Mouse (Mus musculus) brown adipose tissue, adult 24 weeks (tissue): ENCODE results near the gene Casr. TPM values are rescaled to one million over a fixed set of nuclear protein-coding genes. Genes with fewer than 3 reads are reported as not detected.

Source experiments
- H3K27ac ChIP-seq: fragments of 200-500 bp; replicated peaks from 2 replicates; pipeline ENCODE4 v1.5.1; 2012; ENCODE audit warnings: low read depth, mild to moderate bottlenecking, low read length
- H3K4me1 ChIP-seq: fragments of 200-500 bp; 2 replicates; pipeline ENCODE4 v1.6.1; 2012; ENCODE audit warnings: low read length, mixed read lengths; ENCODE audit not compliant: control insufficient read depth, insufficient read depth, insufficient read length
- H3K4me3 ChIP-seq: fragments of 200-500 bp; 2 replicates; pipeline ENCODE4 v1.5.1; 2012; ENCODE audit warnings: low read depth, mild to moderate bottlenecking, low read length, moderate library complexity; ENCODE audit not compliant: insufficient read depth
- polyA plus RNA-seq: library from polyadenylated mRNA; stranded (reverse); fragments of >200 nt; gene quantifications from 2 replicates; pipeline ENCODE4 v1.2.4, GENCODE M21; 2012; ENCODE audit not compliant: missing spikeins, insufficient read depth, insufficient read length

The Casr gene
- 0.42 TPM in 1 of 2 replicates, not detected in the other for polyA plus RNA-seq

DNA sequence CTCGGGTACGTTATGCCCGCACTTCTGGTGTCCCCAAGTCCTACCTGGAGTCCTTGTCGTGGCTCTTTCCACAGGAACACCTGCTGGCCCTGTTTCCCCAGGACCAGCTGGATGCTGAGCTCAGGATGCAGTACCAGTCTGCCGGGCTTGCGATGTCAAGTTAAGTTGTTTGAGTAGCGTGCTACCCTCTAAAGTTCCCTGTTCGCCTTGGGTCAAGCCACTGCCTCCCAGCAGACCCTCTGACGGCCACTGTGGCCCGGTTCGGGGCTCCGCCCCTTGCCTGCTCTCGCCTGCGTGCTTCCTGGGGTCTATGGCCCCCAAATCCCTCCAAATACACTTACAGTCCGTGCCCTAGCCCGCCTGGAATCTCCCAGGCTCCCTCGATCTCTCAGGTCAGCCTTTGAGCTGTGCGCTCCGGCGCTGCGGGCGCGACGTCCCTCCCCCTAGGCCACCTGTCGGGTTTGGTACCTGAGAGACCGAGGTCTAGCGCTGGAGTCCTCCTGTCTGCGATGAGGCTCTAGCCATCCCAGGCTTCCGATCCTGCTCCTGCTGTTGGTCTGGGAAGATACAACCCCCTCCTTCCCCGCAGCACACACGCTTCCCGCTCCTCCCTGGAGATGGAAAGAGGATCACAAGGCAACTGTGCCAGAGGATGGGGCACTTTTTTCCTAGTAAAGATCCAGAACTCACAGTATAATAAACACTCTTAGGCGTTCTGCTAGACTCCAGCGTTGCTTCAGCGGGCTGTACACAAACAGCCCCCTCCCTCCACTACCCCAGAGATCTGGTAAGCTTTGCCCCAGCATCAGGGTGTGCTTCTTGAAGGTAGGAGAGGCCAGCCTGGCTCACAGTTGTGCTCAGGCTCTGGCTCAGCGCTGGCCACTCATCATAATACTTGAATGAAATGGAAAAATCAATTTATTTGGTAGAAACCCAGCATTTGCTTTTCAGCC lies at the start of gene Casr:
TSS of gene Casr (minus strand) at position 756 of the 953 bp plus-strand sequence.
- Histone ChIP-seq H3K4me1 (no peaks in the 10 kb centered on the region), H3K4me3 (no peak within 1 kb of the TSS), H3K27ac (no peak within 1 kb of the TSS)

DNA sequence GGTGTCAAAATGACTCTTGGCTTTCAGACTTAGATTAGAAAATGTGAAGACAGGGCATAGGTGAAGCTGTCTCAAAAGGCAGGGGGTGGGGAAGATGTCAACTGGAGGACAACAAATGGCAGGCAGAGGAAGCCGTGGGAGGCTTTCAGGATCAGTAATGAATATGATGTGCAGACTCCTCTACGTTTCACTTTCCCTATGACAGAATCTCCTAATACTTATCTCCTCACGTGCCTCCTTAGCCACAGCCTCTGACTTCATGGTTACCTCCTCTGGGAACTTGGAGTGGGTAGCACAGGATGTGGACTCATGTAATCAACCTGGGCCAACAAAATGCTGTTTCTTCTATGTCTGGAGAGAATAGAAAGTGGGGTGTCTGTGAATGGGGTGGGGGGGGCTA lies 40.7 kb upstream of the Casr start:
- no peak overlapping the region for H3K4me3 ChIP-seq
- H3K27ac ChIP-seq, result no peak overlapping the region
- no peaks in the 10 kb centered on the region for H3K4me1 ChIP-seq

DNA sequence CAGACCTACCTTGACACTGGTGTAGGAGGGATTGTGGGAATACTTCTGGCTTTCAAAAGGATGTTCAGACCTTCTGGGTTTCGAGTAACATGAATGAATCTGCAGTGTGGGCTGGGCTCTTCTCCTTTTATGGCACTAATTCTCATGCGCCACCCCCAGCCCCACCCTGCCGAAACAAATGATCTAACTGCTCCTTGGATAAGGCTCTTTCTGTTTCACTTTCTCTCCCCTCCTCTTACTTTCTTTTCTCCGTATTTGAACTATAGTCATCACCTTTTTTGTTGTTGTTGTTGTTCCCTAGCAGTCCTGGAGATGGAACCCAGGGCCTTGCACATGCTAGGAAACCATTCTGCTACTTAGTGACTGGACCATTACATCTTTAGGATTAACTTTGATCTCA lies 36.3 kb upstream of the Casr start:
- Histone ChIP-seq H3K27ac (no peak overlapping the region), H3K4me1 (no peaks in the 10 kb centered on the region), H3K4me3 (no peak overlapping the region; the same call in 1 of the 2 replicates)

DNA sequence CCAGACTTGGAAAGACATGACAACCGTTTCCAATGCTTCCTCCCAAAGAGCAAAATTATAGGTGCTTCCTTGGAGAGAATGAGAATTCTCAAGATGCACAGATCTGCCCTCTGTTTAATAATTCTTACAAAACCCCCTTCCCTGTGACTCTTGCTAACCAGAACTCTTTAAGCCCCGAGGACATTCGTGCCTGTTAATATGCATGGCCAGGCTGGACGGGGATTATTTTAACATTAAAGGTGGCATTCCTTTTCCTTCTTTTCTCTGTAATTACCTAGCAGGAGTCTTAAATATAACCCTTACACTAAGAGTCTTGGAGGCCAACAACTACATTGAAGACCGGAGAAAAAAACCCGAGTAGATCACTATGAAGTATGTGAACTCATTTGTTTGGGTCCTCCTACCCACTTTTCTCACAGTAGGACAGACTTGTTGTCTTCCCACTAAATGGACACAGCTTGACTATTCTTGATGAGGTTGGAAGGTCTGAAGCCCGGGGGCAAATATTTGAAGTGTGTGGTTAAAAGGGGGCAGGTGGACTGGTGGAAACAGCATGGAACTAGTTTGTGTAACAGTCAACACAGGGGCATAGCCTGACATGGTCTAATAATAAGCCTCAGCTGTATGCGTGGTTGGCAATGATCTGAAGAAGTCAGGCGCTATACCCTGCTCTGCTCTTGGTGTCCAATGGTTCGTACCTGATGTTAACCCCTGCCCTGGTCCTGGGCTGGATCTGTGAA lies 34.9 kb upstream of the Casr start:
- Histone ChIP-seq H3K4me1 (no peaks in the 10 kb centered on the region), H3K4me3 (no peak overlapping the region), H3K27ac (no peak overlapping the region)

DNA sequence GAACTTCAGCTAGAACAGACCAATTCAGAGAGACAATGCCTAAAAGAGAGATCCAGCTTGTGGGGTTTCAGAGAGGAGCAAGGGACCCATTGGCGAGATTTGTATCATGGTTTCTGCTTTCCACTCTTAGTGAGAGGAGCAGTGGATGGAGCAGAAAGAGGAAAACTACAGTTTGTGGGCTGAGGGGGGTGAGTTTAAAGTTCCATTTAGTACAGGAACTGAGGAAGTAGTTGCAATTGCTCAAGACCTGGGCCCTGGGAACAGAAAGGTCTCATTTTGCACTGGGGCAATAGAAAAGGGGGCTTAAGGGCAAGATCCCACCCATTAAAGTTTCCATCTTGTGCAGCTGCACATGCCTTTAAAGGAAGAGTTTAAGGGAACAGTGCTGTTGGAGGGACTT lies 28.0 kb upstream of the Casr start:
- Histone ChIP-seq H3K4me3 (no peak overlapping the region), H3K27ac (no peak overlapping the region), H3K4me1 (no peaks in the 10 kb centered on the region)

DNA sequence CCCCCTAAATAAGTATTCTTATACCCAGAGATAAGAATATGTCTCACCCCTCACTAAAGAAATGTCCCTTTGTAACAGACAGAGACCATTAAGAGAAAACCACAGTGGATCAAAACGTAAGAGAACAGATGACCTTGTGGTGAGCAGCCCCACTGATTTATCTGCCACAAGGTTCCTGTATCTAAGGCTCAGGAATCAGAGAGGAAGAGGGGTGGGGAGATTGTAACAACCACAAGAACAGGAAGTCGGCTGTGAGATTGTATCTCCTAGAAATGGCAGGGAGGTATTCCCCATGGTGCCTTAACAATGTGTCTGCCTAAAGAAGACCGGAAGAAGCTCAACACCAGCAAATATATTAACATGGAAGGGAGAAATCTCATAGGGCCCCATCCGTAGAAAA lies 26.0 kb upstream of the Casr start:
- H3K4me3 ChIP-seq, result no peak overlapping the region
- H3K4me1 ChIP-seq, result no peaks in the 10 kb centered on the region
- H3K27ac ChIP-seq, result no peak overlapping the region

DNA sequence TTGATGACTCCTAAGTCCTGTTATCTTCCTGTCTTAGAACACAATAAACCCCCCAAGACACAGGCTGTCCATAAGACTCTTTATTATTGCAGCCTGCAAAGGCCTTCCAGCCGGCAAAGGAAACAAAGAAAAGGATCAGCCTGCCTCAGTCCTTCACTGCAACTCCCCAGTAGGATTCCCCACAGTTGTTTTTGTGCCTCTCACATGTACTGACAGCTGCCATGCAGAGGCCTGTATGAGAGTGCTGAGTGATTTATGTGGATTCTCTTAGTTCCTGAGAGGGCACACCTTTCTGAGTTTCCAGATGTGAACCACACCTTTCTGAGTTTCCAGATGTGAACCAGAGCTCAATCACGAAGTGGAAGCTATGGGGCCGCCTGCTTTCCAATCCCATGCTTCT lies 20.1 kb upstream of the Casr start:
- Histone ChIP-seq H3K4me1 (no peaks in the 10 kb centered on the region), H3K4me3 (no peak overlapping the region), H3K27ac (no peak overlapping the region)

DNA sequence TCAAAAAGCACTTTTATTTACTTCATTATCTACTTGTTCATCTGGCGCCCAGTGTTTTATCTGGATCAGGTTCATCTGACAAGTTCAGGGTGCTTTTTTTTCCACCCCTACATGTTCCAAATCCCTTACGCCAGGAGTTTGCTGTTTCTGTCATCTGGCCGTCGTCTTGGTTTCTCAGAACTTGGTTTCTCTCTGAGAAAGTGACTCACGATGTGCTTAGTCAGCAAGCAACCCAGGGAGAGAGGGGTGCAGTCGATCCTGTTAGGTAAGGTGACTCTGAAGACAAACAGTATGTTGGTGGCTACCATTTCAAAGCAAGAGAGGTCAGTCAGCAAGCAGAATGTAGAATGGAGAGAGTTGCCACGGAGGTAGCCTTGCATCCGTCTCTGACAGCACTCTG lies 10.0 kb upstream of the Casr start:
- no peaks in the 10 kb centered on the region for H3K4me1 ChIP-seq
- H3K27ac ChIP-seq, result no peak overlapping the region
- no peak overlapping the region for H3K4me3 ChIP-seq

DNA sequence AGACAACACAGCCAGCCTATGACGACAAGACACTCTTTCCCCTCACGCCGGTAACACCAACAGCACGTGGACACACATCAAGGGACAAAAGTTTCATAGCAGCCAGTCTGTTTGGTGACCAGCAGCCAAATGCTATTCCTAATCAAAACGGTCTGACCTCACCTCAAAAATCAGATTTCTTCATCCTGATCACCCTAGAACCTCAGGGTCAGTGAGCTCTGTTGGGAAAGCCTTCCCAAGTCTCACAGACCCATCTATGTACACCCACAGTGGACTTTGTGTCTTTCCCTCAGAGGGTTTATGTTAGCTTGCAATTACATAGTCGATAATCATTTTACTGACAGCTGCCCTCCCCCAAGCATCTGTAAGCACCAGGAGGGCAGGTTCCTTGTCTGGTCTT lies 2.4 kb downstream of the Casr start:
- no peak overlapping the region for H3K4me3 ChIP-seq
- H3K27ac ChIP-seq, result no peak overlapping the region
- no peaks in the 10 kb centered on the region for H3K4me1 ChIP-seq

DNA sequence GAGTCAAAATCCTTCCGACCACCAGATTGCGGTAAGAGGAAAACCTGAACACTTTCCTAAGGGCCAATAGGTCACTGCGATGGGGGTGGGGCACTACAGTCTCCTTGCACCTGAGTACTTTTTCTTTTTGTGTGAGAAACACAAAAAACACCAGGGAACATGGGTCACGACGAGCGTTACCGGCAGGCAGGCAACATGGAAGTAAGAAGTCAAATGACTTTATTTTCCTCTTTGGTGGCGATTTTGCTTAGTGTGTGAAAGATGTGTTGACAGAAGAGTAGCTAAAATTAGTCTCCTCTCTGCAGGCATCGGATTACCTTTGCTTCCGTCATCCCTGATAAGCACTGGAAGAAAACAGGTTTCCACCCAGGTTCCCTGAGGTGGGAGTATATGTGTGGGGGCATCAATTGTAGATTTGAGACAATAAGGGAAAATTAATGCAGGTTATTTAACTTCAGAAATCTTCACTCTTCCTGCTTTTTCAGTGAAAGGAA lies 6.2 kb downstream of the Casr start:
- Histone ChIP-seq H3K4me3 (no peak overlapping the region), H3K4me1 (no peaks in the 10 kb centered on the region), H3K27ac (no peak overlapping the region)

DNA sequence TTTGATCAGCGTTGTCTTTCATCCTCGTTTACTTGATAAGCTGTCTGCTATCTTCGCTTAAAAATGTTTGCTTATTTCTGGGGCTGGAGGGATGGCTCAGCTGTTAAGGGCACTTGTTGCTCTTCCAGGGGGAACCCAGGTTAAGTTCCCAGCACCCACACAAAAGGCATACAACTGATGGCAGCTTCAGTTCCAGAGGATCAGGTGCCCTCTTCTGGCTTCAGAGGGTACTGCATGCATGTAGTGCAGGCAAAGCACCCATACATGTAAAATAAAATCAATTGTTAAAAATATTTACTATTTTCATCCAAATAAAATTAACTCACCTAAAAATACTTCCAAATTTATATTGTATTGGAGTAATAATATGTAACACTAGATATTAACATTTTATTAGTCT lies 8.3 kb downstream of the Casr start:
- no peak overlapping the region for H3K4me3 ChIP-seq
- H3K4me1 ChIP-seq, result no peaks in the 10 kb centered on the region
- no peak overlapping the region for H3K27ac ChIP-seq

DNA sequence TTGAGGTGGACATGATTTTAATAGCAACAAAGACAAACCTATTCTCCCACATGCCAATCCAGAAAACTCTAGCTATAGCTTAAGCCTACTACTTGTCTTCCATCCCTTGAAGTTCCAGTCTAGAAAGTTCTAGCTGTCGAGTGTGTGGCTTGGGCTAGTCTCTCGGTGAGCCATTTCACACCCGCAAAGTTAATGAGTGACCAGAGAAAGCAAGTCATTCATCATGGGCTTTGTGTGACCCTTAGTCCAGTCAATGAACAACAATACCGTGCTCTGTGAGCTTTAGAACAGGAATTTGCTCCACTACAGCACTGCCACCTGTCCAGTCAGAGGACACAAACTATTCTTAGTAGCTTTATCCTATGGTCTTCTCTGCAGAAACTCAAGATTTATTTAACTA lies 16.6 kb downstream of the Casr start:
- Histone ChIP-seq H3K4me3 (no peak overlapping the region), H3K4me1 (no peaks in the 10 kb centered on the region), H3K27ac (no peak overlapping the region)

DNA sequence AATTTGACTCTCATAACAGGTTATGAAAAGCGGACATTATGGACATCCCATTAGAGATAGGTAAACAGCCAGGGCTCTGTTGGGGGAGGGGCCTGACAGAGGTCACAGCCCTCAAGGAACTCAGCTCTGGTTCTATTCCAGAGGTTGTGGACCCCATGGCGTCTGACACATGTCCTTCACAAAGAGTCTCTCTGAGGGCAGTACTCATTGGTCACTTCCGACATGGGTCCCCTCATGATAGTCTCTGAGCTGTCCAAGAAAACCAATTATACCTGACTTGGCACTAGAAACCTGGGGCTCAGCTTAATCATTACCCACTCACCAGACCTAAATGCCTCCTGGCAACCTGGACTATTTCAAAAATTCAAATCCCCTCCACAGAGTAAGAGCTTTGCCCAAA lies 18.9 kb downstream of the Casr start:
- H3K27ac ChIP-seq, result no peak overlapping the region
- H3K4me3 ChIP-seq, result no peak overlapping the region
- H3K4me1 ChIP-seq, result no peaks in the 10 kb centered on the region

DNA sequence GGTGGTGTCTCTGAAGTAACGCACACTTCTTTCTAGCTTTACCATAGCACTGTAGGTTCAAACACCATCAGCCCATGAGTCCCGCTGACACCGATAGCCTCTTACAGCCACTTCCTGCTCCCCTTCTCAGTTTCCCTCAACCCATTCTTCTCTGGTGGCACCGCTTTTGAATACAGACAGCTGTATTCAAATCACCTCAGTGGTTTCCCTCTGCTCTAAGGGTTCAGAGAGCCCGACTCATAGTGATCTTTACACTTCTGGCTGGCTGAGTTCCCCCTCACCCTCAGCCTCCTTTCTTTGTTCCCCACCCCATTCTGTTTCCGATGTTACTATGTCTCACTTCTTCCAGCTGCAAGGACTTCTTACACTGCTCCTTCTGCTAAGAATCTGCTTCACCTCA lies 21.1 kb downstream of the Casr start:
- Histone ChIP-seq H3K4me1 (no peaks in the 10 kb centered on the region), H3K27ac (no peak overlapping the region), H3K4me3 (no peak overlapping the region)

DNA sequence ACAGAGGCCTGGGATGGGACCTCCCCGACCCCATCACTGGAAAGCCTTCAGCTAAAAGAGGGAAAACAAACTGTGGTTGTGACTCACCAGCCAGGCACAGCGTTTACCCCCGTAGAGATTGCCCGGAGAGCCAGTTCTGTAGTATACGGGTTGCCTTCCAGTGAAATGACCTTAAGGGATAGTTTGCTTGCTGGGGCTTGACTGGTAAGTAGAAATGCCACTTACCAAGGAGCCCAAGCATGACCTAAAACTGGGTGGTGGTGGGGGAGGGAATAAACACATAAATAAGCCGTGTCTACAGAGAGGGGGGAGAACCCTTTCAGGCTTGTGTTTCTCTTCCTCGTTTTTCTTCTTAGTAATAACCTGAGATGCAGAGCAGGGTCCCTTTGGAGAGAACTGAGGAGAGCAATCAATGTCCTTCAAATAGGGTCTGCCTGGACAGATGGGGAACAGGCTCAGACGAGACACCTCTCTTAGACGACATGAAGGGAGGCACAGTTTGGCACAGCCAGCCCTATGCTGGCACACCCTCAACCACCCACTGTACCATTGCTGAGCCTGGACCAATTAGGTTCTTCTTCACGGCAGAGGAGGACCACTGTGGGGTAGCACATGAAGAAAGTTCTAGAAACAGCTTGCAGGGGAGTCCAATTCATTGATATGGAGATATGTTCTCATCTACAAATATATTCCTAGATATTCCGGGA lies 28.8 kb downstream of the Casr start:
- Histone ChIP-seq H3K4me1 (no peaks in the 10 kb centered on the region), H3K27ac (no peak overlapping the region)

More for the DNA sequence above, 28.8 kb downstream of the Casr start:
- H3K4me3 ChIP-seq, result no peak overlapping the region
